In the genomic region with DNA sequence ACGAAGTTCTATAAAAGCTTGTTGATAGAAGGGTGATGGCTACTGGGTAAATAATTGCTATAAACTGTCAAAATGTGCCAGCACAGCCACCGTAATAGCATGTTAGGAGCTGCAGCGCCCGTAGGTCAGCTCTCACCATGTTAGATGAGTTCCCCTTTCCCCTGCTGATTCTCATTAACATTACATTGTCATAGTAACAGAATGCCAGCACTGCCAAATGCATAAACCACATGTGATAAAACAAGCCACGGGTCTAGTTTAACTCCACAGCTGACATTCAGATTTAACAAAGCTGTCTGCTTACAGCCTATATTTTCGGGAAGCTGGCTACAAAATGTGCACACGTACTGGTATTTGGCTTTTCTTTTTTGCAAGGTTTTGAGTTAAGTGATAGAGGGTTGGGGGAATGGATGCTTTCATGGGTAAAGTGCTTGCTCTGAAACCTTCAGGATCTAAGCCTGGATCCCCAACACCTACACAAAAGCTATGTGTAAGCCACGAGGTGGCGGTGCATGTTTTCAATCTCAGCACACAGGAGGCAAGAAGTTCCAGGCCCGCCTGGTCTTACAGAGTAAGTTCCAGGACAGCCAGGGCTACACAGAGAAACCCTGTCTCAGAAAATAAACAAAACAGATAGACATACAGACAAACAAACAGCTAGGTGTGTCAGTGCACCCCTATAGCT, we compare ENCODE assay signal across 15 mouse cellular contexts.
DNase-seq lines count a peak whose midpoint lies in the region; ATAC-seq and TF ChIP-seq lines count a peak whose summit lies in the region.
"Had no signal": no experiment of that assay in that cellular context is flagged by ENCODE, and none has a peak within 500 bp of the region (broad histone marks: within the 10 kb centered on the region; RNA-seq: fewer than 3 reads in every experiment).

No protein-coding gene starts in this region.

- H3K36me3 ChIP-seq in forebrain, postnatal 0 days (ENCODE audit: insufficient read depth) = no peaks in the 10 kb centered on the region
- H3K36me3 ChIP-seq: heart, embryonic 13.5 days; liver, embryonic 13.5 days; neural tube, embryonic 12.5 days had no signal

- H3K9ac ChIP-seq in forebrain, postnatal 0 days = no peak overlapping the region
- H3K9ac ChIP-seq: heart, embryonic 13.5 days; liver, embryonic 13.5 days; neural tube, embryonic 12.5 days had no signal

- no peaks in the 10 kb centered on the region for H3K27me3 ChIP-seq in forebrain, postnatal 0 days (ENCODE audit: insufficient read depth, low read length)
- H3K27me3 ChIP-seq: heart, embryonic 13.5 days; liver, embryonic 13.5 days; neural tube, embryonic 12.5 days had no signal

- intact Hi-C loops in gastrocnemius, adult 2 months (cut with DNase I) = no loop called here

- no peak overlapping the region for H3K4me2 ChIP-seq in forebrain, postnatal 0 days (ENCODE audit: low read depth)
- H3K4me2 ChIP-seq: heart, embryonic 13.5 days; liver, embryonic 13.5 days; neural tube, embryonic 12.5 days had no signal

- ATAC-seq in forebrain, postnatal 0 days = peak; percentile 98

- H3K4me1 ChIP-seq in forebrain, postnatal 0 days (ENCODE audit: insufficient read depth) = no peaks in the 10 kb centered on the region
- H3K4me1 ChIP-seq: heart, embryonic 13.5 days; liver, embryonic 13.5 days; neural tube, embryonic 12.5 days had no signal

- peak; percentile 17 for DNase-seq in layer of hippocampus, adult 11-12 months (ENCODE audit: low spot score)
- no peak for DNase-seq in layer of hippocampus, postnatal 25 days (ENCODE audit: extremely low spot score in 1 of 2, low spot score in 1 of 2)
- peak; percentile 67 for DNase-seq in adipocyte (ENCODE audit: low spot score)
- peak; percentile 62 for DNase-seq in forebrain, postnatal 0 days
- DNase-seq in layer of hippocampus, postnatal 36 days = peak; percentile 14 to 29
- DNase-seq in gastrocnemius, adult 2 months = no peak
- no peak for DNase-seq in kidney, postnatal 4 days
- DNase-seq in T-cell, adult 2 months (ENCODE audit: low spot score) = no peak
- DNase-seq: adrenal gland, adult 2 months; cerebellum, adult 11 months; kidney, postnatal 25 days; liver, embryonic 13.5 days; thymus, adult 2 months had no signal

- no peak for TF ChIP-seq CTCF in forebrain, postnatal 0 days (IDR thresholded peaks at IDR 0.05; ENCODE audit: low read depth)
- no peak for TF ChIP-seq CTCF in gastrocnemius, adult 2 months (IDR thresholded peaks at IDR 0.05)

- 55% methylated on average over 10 of the region's 10 CpGs for WGBS in forebrain, postnatal 0 days

- no peak overlapping the region for H3K4me3 ChIP-seq in forebrain, postnatal 0 days (ENCODE audit: low read depth, low read length)
- H3K4me3 ChIP-seq in gastrocnemius, adult 2 months = no peak overlapping the region
- H3K4me3 ChIP-seq: heart, embryonic 13.5 days; liver, embryonic 13.5 days; neural tube, embryonic 12.5 days had no signal

- no peak overlapping the region; the same call in 1 of the 2 replicates for H3K27ac ChIP-seq in forebrain, postnatal 0 days (ENCODE audit: low read depth, low read length)
- no peak overlapping the region for H3K27ac ChIP-seq in gastrocnemius, adult 2 months
- H3K27ac ChIP-seq: heart, embryonic 13.5 days; liver, embryonic 13.5 days; neural tube, embryonic 12.5 days had no signal

- no peaks in the 10 kb centered on the region for H3K9me3 ChIP-seq in forebrain, postnatal 0 days (ENCODE audit: low read length)
- H3K9me3 ChIP-seq: liver, embryonic 13.5 days; neural tube, embryonic 12.5 days had no signal

Comparison
In these comparisons a context has a peak if more than half of its experiments do, and no peak if none do; other contexts are left out.
1. DNase-seq: peak in layer of hippocampus, adult 11-12 months (single experiment), adipocyte (single experiment), forebrain, postnatal 0 days (single experiment) and layer of hippocampus, postnatal 36 days (2 of 2); none in layer of hippocampus, postnatal 25 days (0 of 2), gastrocnemius, adult 2 months (single experiment), kidney, postnatal 4 days (0 of 2) and T-cell, adult 2 months (single experiment).